Mouse (Mus musculus) midbrain, postnatal 0 days (tissue): ENCODE measurements around the gene Lacc1. TPM values are rescaled to one million over a fixed set of nuclear protein-coding genes. Genes with fewer than 3 reads are reported as not detected.
A peak's percentile ranks its signal among the peaks of the same experiment; 100 is the strongest.
"Not testable (repeated sequence)": the region's sequence is repeated elsewhere in the genome, so short reads cannot be mapped to it uniquely, and the experiment has no call there.

Experiments
- ATAC-seq: fragments of 200-750 bp; cut with Nextera tagmentation; 2 replicates; pipeline ENCODE4 v1.8.0; 2017; ENCODE audit warnings: moderate number of reproducible peaks, mild to moderate bottlenecking, moderate TSS enrichment, moderate library complexity; ENCODE audit not compliant: low FRiP score
- DNase-seq: peaks from one replicate; pipeline ENCODE4 v3.0.0-alpha.2; 2015; ENCODE audit warnings: low spot score
- H3K27ac ChIP-seq: fragments of 300-500 bp; sonication (generic); 2 replicates; pipeline ENCODE4 v1.5.1; 2014; ENCODE audit warnings: low read depth, mild to moderate bottlenecking, low read length, mixed read lengths
- H3K27me3 ChIP-seq: fragments of 300-500 bp; sonication (generic); 2 replicates; pipeline ENCODE4 v1.6.1; 2014; ENCODE audit warnings: low read length, control low read depth, mixed read lengths; ENCODE audit not compliant: insufficient read depth
- H3K36me3 ChIP-seq: fragments of 300-500 bp; sonication (generic); 2 replicates; pipeline ENCODE4 v1.6.1; 2014; ENCODE audit warnings: low read length, control low read depth, mixed read lengths; ENCODE audit not compliant: insufficient read depth
- H3K4me1 ChIP-seq: fragments of 300-500 bp; sonication (generic); 2 replicates; pipeline ENCODE4 v1.6.1; 2014; ENCODE audit warnings: mild to moderate bottlenecking, control low read depth, antibody characterized with exemption, low read length, mixed read lengths; ENCODE audit not compliant: insufficient read depth
- H3K4me2 ChIP-seq: fragments of 300-500 bp; sonication (generic); 2 replicates; pipeline ENCODE4 v1.6.1; 2014; ENCODE audit warnings: low read depth, mild to moderate bottlenecking, low read length, mixed read lengths; ENCODE audit not compliant: poor library complexity, severe bottlenecking
- H3K4me3 ChIP-seq: fragments of 300-500 bp; sonication (generic); 2 replicates; pipeline ENCODE4 v1.5.1; 2014; ENCODE audit warnings: low read depth, mild to moderate bottlenecking, low read length, moderate library complexity
- H3K9ac ChIP-seq: fragments of 300-500 bp; sonication (generic); replicated peaks from 2 replicates; pipeline ENCODE4 v1.6.1; 2014; ENCODE audit warnings: mild to moderate bottlenecking, low read length, moderate library complexity, mixed read lengths; ENCODE audit not compliant: poor library complexity, severe bottlenecking
- H3K9me3 ChIP-seq: fragments of 300-500 bp; sonication (generic); 2 replicates; pipeline ENCODE4 v1.6.1; 2016; ENCODE audit warnings: low read length, control low read depth
- CTCF ChIP-seq: IDR thresholded peaks from 2 replicates; pipeline ENCODE4 v1.5.1; 2016; ENCODE audit warnings: antibody characterized with exemption, mild to moderate bottlenecking
- WGBS: fragments of 180-500 bp; shearing (Covaris S2); extraction: QIAGEN DNeasy Blood & Tissue Kit; methylation state at CpG from one replicate; pipeline ENCODE4 v1.1.7; 2014; 5-methylcytosine and 5-hydroxymethylcytosine counted together
- polyA plus RNA-seq: library from polyadenylated mRNA; unstranded; fragments of >200 nt; fragmentation: Nextera tagmentation; extraction: Ambion mirVana; gene quantifications from 2 replicates; pipeline ENCODE4 v1.2.1, GENCODE M21; 2015
- total RNA-seq: library from RNA; depleted of rRNA; stranded (reverse); fragments of >200 nt; gene quantifications from 2 replicates; pipeline ENCODE4 v1.2.3, GENCODE M21; 2014; rRNA removed

Gene Lacc1
- total and polyA plus RNA-seq, 2 experiments from 2014 or later = 1.5 to 2.2 TPM

- Histone ChIP-seq H3K4me2 (no peak overlapping the region), H3K4me1 (no peaks in the 10 kb centered on the region), H3K27me3 (no peaks in the 10 kb centered on the region), H3K9me3 (no peaks in the 10 kb centered on the region), H3K4me3 (no peak overlapping the region), H3K9ac (no peak overlapping the region), H3K27ac (no peak overlapping the region), H3K36me3 (no peaks in the 10 kb centered on the region)
- ATAC-seq (no peak), DNase-seq (no peak)
- TF ChIP-seq CTCF = no peak
- WGBS = 71% methylated on average over 8 of the region's 8 CpGs
These were observed 32.0 kb downstream of the Lacc1 start for GRCm38 (mm10) chr14:77004740-77005139.

GRCm38 (mm10) chr14:76990351-76990750 is 46.4 kb downstream of the Lacc1 start:
- H3K9ac ChIP-seq, ATAC-seq, H3K9me3 ChIP-seq, H3K4me2 ChIP-seq, DNase-seq, H3K4me1 ChIP-seq, H3K27ac ChIP-seq, H3K36me3 ChIP-seq, H3K4me3 ChIP-seq, H3K27me3 ChIP-seq: not testable (repeated sequence)
- 83% methylated on average over 2 of the region's 2 CpGs for WGBS

- TF ChIP-seq CTCF = no peak
- 0 out of 2 replicates have a peak, but pooled peaks cover 3% of the 10 kb centered on the region for H3K4me1 ChIP-seq
- no peak overlapping the region for H3K4me3 ChIP-seq
- no peaks in the 10 kb centered on the region for H3K9me3 ChIP-seq
- no peak overlapping the region for H3K4me2 ChIP-seq
- DNase-seq (no peak), ATAC-seq (no peak)
- no peak overlapping the region for H3K9ac ChIP-seq
- H3K36me3 ChIP-seq = no peaks in the 10 kb centered on the region
- 0 out of 2 replicates have a peak overlapping the region, but pooled peaks have one; percentile 21 for H3K27ac ChIP-seq
- no peaks in the 10 kb centered on the region for H3K27me3 ChIP-seq
- WGBS = 38% methylated on average over 1 of the region's 1 CpGs
These were observed 54.9 kb downstream of the Lacc1 start for GRCm38 (mm10) chr14:76981781-76982180.

- Histone ChIP-seq H3K4me3 (no peak overlapping the region), H3K4me1 (0 out of 2 replicates have a peak, but pooled peaks cover 3% of the 10 kb centered on the region), H3K27me3 (no peaks in the 10 kb centered on the region), H3K27ac (no peak overlapping the region), H3K9me3 (no peaks in the 10 kb centered on the region), H3K4me2 (no peak overlapping the region), H3K9ac (no peak overlapping the region), H3K36me3 (no peaks in the 10 kb centered on the region)
- ATAC-seq (no peak), DNase-seq (no peak)
- 86% methylated on average over 4 of the region's 4 CpGs for WGBS
- TF ChIP-seq CTCF = no peak
These were observed 55.5 kb downstream of the Lacc1 start for GRCm38 (mm10) chr14:76981176-76981575.

GRCm38 (mm10) chr14:76979569-76979968 is 57.1 kb downstream of the Lacc1 start:
- no peak overlapping the region for H3K4me3 ChIP-seq
- no peaks in the 10 kb centered on the region for H3K27me3 ChIP-seq
- H3K9me3 ChIP-seq = no peaks in the 10 kb centered on the region
- no peaks in the 10 kb centered on the region for H3K36me3 ChIP-seq
- ATAC-seq (no peak), DNase-seq (no peak)
- no peak for TF ChIP-seq CTCF
- H3K4me1 ChIP-seq = 0 out of 2 replicates have a peak, but pooled peaks cover 3% of the 10 kb centered on the region
- H3K4me2 ChIP-seq = no peak overlapping the region
- no peak overlapping the region for H3K27ac ChIP-seq
- H3K9ac ChIP-seq = no peak overlapping the region
- WGBS = 73% methylated on average over 9 of the region's 9 CpGs

Other genes starting within 250 kb of the Lacc1 start
- 1.3 and 2.0 TPM in 2 replicates for gene Ccdc122, start 132 bp downstream of the Lacc1 start, total RNA-seq
- 1.6 and 1.8 TPM in 2 replicates for gene Ccdc122, start 132 bp downstream of the Lacc1 start, polyA plus RNA-seq
- 46.0 and 49.6 TPM in 2 replicates for gene Enox1, start 119.9 kb upstream of the Lacc1 start, total RNA-seq
- 21.5 and 23.1 TPM in 2 replicates for gene Enox1, start 119.9 kb upstream of the Lacc1 start, polyA plus RNA-seq